Mouse (Mus musculus) intestine, postnatal 0 days (tissue): Measurements from ENCODE around the gene Alg1. TPM values are rescaled to one million over a fixed set of nuclear protein-coding genes. Genes with fewer than 3 reads are reported as not detected.
"Not testable (repeated sequence)": the region's sequence is repeated elsewhere in the genome, so short reads cannot be mapped to it uniquely, and the experiment has no call there.

ENCODE experiments used
- ATAC-seq: fragments of 200-750 bp; cut with Nextera tagmentation; 2 replicates; pipeline ENCODE4 v1.8.0; 2017; ENCODE audit warnings: mild to moderate bottlenecking, moderate TSS enrichment, moderate library complexity
- H3K27ac ChIP-seq: fragments of 300-500 bp; sonication (generic); 2 replicates; pipeline ENCODE4 v1.5.1; 2014; ENCODE audit warnings: mild to moderate bottlenecking, low read depth, low read length, moderate library complexity
- H3K27me3 ChIP-seq: fragments of 300-500 bp; sonication (generic); replicated peaks from 2 replicates; pipeline ENCODE4 v1.6.1; 2014; ENCODE audit warnings: low read length, mixed read lengths; ENCODE audit not compliant: control insufficient read depth, insufficient read depth
- H3K36me3 ChIP-seq: fragments of 300-500 bp; sonication (generic); 2 replicates; pipeline ENCODE4 v1.6.1; 2014; ENCODE audit warnings: mild to moderate bottlenecking, moderate library complexity; ENCODE audit not compliant: control insufficient read depth, insufficient read depth
- H3K4me1 ChIP-seq: fragments of 300-500 bp; sonication (generic); replicated peaks from 2 replicates; pipeline ENCODE4 v1.6.1; 2014; ENCODE audit warnings: antibody characterized with exemption, low read length, mixed read lengths; ENCODE audit not compliant: control insufficient read depth, insufficient read depth
- H3K4me2 ChIP-seq: fragments of 300-500 bp; sonication (generic); replicated peaks from 2 replicates; pipeline ENCODE4 v1.6.1; 2014; ENCODE audit warnings: low read depth, mild to moderate bottlenecking, moderate library complexity
- H3K4me3 ChIP-seq: fragments of 300-500 bp; sonication (generic); 2 replicates; pipeline ENCODE4 v1.5.1; 2014; ENCODE audit warnings: low read depth, low read length
- H3K9ac ChIP-seq: fragments of 300-500 bp; sonication (generic); 2 replicates; pipeline ENCODE4 v1.6.1; 2014; ENCODE audit warnings: mild to moderate bottlenecking, low read depth, low read length
- H3K9me3 ChIP-seq: fragments of 300-500 bp; sonication (generic); 2 replicates; pipeline ENCODE4 v1.6.1; 2016; ENCODE audit warnings: mixed run types; ENCODE audit not compliant: control insufficient read depth
- CTCF ChIP-seq: sonication (generic); IDR thresholded peaks from 2 replicates; pipeline ENCODE4 v1.5.1; 2016; ENCODE audit warnings: low read depth, mild to moderate bottlenecking, control low read depth, antibody characterized with exemption, moderate library complexity
- WGBS: fragments of 180-500 bp; shearing (Covaris S2); extraction: QIAGEN DNeasy Blood & Tissue Kit; methylation state at CpG from one replicate; pipeline ENCODE4 v1.1.7; 2014; 5-methylcytosine and 5-hydroxymethylcytosine counted together
- polyA plus RNA-seq: library from polyadenylated mRNA; unstranded; fragments of >200 nt; fragmentation: Nextera tagmentation; extraction: Ambion mirVana; gene quantifications from 2 replicates; pipeline ENCODE4 v1.2.1, GENCODE M21; 2015

The Alg1 gene
- polyA plus RNA-seq, 1 experiment from 2014 or later, result 26.2 TPM

DNA sequence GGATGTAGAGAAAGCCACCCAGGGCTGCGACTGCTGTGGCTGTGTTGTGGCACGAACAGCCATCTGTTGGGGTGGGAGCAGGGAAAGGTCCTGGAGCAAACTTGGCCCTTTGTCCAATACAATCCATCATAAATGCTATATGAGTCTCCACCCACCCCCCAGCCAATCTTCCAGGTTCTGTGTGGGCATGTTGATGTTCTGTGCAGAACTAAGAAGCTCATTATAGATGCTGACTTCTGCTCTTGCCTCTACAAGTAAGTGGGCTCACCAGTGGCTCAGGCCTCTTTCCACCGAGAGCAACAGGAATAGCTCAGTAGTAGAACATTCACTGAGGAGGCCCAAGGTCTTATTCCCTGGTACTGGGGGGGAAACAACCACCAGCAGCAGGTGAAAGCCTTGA is 21.3 kb upstream of the Alg1 start:
- 80% methylated on average over 3 of the region's 3 CpGs for WGBS
- no peaks in the 10 kb centered on the region for H3K36me3 ChIP-seq
- H3K27ac ChIP-seq, result no peak overlapping the region
- H3K27me3 ChIP-seq, result no peaks in the 10 kb centered on the region
- H3K4me2 ChIP-seq, result no peak overlapping the region
- ATAC-seq, result no peak
- no peaks in the 10 kb centered on the region for H3K9me3 ChIP-seq
- no peak overlapping the region for H3K4me3 ChIP-seq
- no peaks in the 10 kb centered on the region for H3K4me1 ChIP-seq
- no peak overlapping the region for H3K9ac ChIP-seq
- no peak for TF ChIP-seq CTCF

DNA sequence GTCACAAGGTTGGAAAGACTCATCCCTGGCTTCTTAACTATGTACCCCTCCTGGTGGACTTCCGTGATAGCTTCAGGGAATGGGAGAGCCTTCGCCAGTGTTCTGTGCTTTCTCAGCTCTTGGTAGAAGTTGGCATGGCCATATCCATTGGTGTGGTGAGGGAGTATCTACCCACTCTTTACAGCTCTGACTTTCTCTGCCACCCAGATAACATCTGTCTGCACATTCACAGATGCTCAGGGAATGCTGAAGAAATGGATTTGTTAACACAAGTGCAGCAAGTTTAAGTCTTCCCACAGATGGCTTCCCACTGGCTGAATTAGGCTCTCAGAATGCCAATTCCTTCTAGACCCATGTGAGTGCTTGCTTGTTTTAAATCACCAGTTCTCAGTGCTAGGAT is 19.3 kb upstream of the Alg1 start:
- no peak overlapping the region for H3K4me2 ChIP-seq
- 90% methylated on average over 2 of the region's 2 CpGs for WGBS
- no peaks in the 10 kb centered on the region for H3K9me3 ChIP-seq
- no peak for ATAC-seq
- H3K36me3 ChIP-seq, result no peaks in the 10 kb centered on the region
- H3K27me3 ChIP-seq, result no peaks in the 10 kb centered on the region
- TF ChIP-seq CTCF, result no peak
- no peak overlapping the region for H3K27ac ChIP-seq
- no peak overlapping the region for H3K4me3 ChIP-seq
- H3K9ac ChIP-seq, result no peak overlapping the region
- H3K4me1 ChIP-seq, result no peaks in the 10 kb centered on the region

DNA sequence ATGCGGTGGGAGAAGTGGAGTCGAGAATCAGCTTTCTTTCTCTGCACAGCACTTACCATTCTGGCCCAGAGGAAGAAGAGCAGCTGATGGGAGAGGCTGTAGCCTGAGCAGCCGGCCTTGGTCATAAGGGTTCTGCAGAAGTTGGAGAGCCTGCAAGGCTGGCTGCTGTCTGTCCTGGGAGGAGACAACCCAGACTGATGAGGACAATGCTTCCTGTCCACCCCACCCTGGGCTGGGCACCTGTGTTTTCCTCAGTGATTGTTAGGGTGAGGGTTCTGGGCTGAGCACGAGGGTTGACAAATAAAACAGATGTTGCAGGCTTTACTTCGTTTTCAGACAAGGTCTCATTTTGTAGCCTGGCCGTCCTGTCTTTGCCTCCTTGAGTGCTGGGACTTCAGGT is 16.7 kb upstream of the Alg1 start:
- no peak for ATAC-seq
- H3K9ac ChIP-seq, result no peak overlapping the region
- TF ChIP-seq CTCF, result no peak
- H3K27ac ChIP-seq, result no peak overlapping the region
- H3K27me3 ChIP-seq, result no peaks in the 10 kb centered on the region
- H3K4me2 ChIP-seq, result no peak overlapping the region
- H3K9me3 ChIP-seq, result no peaks in the 10 kb centered on the region
- WGBS, result 36% methylated on average over 6 of the region's 6 CpGs
- no peaks in the 10 kb centered on the region for H3K4me1 ChIP-seq
- H3K4me3 ChIP-seq, result no peak overlapping the region
- H3K36me3 ChIP-seq, result no peaks in the 10 kb centered on the region

DNA sequence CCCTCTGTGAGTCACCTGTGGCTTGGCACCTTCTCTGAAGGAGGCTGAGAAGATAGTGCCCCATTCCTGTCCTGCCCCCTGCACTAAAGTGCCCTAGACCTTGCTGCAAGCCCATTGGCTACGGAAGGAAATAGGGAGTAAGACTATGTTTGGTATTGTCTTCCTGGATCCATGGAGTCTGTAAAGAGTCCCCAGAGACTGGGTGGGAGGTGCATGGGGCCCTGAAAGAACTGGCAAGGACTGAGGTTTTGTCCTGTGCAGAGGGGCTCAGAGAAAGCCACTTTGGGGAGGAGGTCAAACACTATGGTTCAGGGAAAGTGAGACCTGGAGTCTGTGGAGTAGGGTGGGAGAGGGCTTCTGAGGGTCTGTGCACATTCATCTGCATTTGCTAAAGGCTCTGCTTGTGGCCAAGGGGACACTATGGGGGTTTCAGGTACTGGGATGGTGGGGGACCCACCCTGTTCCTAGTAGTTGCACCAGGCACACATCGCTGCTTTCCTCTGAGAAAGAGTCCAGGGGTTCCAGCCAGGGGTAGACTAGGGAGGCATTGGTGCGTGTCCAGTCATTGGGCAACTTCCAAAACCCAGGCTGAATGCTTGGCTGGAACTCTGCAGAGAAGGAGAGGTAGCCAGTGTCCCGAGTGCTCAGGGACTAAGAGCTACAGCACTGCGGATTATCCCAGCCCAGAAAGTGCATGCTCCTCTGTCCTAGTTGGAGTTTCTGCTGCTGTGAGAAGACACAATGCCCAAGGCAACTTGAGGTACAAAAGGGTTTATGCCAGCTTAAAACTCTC is 15.9 kb upstream of the Alg1 start:
- 76% methylated on average over 5 of the region's 5 CpGs for WGBS
- H3K9me3 ChIP-seq, result no peaks in the 10 kb centered on the region
- H3K36me3 ChIP-seq, result no peaks in the 10 kb centered on the region
- TF ChIP-seq CTCF, result no peak
- H3K4me3 ChIP-seq, result no peak overlapping the region
- no peak overlapping the region for H3K9ac ChIP-seq
- no peak overlapping the region for H3K27ac ChIP-seq
- H3K4me2 ChIP-seq, result no peak overlapping the region
- no peak for ATAC-seq
- no peaks in the 10 kb centered on the region for H3K4me1 ChIP-seq
- no peaks in the 10 kb centered on the region for H3K27me3 ChIP-seq

DNA sequence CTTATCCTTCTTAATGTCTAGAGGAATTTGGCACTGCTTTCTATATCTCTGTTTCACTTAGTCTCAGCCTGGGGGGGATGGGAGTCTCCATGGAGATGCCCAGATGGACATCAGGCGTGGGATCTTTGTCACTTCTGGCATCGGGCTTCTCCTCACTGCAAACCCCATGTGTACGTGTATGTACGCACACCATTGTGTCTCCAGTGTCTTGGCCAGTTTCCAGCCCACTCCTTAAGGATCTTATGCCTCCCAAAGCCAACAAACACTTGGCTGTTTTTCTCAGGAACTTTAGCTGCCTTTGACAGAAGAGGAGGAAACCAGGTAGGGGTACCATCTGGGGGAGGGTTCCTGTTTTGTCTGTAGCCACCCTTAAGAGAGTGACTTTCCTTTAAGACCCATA is 12.0 kb upstream of the Alg1 start:
- no peaks in the 10 kb centered on the region for H3K36me3 ChIP-seq
- no peaks in the 10 kb centered on the region for H3K4me1 ChIP-seq
- TF ChIP-seq CTCF, result no peak
- H3K9ac ChIP-seq, result no peak overlapping the region
- no peak overlapping the region for H3K4me3 ChIP-seq
- H3K9me3 ChIP-seq, result no peaks in the 10 kb centered on the region
- ATAC-seq, result no peak
- H3K27ac ChIP-seq, result no peak overlapping the region
- H3K4me2 ChIP-seq, result no peak overlapping the region
- WGBS, result 65% methylated on average over 4 of the region's 4 CpGs
- no peaks in the 10 kb centered on the region for H3K27me3 ChIP-seq

DNA sequence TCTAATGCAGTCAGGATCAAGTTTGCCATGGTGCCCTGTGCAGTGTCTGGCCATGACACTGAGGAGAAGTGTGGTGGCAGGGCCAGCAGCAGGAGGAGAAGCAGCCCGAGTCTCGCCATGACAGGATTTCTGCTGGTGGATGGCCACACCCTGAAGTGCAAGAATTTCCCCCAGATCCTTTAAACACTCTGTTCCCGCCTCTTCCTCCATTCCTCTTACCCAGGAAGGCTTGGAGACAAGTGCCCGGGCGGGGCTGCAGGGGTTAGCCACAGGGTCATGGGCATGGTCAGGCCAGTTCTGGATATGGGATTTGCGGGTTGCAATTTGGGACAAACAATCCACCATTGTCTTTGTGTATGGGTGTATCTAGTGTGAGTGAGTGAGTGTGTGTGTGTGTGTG is 11.3 kb upstream of the Alg1 start, which contains the start of gene AU021092:
Gene AU021092 (minus strand): TSS at position 160 of the 400 bp plus-strand sequence.
- Histone ChIP-seq H3K9ac (no peak within 1 kb of the TSS), H3K4me2 (no peak within 1 kb of the TSS), H3K4me1 (no peaks in the 10 kb centered on the region), H3K9me3 (no peaks in the 10 kb centered on the region), H3K27ac (no peak within 1 kb of the TSS), H3K36me3 (no peaks in the 10 kb centered on the region), H3K4me3 (no peak within 1 kb of the TSS), H3K27me3 (no peaks in the 10 kb centered on the region)
- no peak for ATAC-seq
- no peak for TF ChIP-seq CTCF
- 56% methylated on average over 6 of the region's 6 CpGs for WGBS

DNA sequence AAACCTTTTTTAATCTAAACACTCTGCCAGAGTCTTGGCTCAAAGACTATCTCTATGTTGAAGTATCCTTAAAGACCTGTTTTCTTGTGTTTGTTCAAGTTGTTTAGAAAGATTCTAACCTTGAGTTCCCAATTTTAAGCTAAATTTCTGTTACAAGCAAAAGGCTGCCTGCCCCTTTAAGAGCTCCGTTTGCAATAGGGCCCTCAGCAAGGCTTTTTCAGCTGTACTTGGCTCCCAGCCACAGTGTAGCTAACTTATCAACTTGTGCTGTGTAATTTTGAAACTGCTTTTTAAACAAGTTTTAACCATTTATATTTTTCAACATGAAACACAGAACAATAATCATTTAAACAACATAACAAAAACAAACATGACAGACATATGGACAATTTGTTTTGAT is 6.9 kb upstream of the Alg1 start:
- not testable (repeated sequence) for H3K9me3 ChIP-seq, H3K36me3 ChIP-seq, H3K27me3 ChIP-seq, H3K4me2 ChIP-seq, H3K4me1 ChIP-seq, ATAC-seq, H3K27ac ChIP-seq, H3K4me3 ChIP-seq, H3K9ac ChIP-seq
- 0% methylated on average over 1 of the region's 1 CpGs for WGBS

DNA sequence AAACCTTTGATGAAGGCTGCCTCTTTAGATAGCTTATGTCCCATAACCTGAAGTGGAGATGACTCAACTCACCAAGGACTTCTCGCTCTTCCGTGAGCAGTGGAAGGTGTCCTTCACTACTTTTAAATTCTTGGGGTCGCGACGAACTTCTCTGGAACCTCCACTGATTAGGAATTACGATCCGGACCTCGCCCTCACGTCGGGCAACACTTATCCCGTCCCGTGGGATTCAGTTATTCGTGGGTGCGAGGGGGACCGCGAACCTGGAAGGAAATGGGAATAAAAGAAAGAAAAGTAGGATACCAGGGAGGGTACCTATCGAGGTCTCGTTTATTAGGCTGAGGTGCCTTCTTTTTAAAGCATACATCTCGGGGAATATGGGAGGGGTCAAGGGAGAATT is 5.9 kb upstream of the Alg1 start:
- H3K9me3 ChIP-seq, H3K4me3 ChIP-seq, H3K36me3 ChIP-seq, H3K4me1 ChIP-seq, H3K4me2 ChIP-seq, H3K9ac ChIP-seq, ATAC-seq, H3K27ac ChIP-seq, H3K27me3 ChIP-seq: not testable (repeated sequence)
- whole genome bisulfite sequencing, result 70% methylated on average over 19 of the region's 19 CpGs

DNA sequence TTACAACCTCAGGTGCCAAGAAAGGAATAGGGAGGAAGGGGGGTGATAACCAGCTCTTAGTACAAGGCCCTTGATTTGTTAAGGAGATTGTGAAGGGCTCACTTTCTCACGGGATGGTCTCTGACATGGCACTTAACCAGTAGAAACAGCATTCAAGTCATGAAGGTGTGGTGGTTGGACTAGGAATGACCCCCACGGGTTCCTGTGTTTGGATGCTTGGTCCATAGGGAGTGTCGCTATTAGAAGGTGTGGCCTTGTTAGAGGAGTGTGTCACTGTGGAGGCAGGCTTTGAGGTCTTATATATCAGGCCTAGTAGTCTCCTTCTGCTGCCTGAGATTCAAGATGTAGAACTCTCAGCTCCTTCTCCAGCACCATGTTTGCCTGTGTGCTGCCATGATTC is 5.3 kb upstream of the Alg1 start:
- H3K4me2 ChIP-seq, H3K36me3 ChIP-seq, H3K4me3 ChIP-seq, ATAC-seq, H3K9me3 ChIP-seq, H3K9ac ChIP-seq, H3K27me3 ChIP-seq, H3K27ac ChIP-seq, H3K4me1 ChIP-seq: not testable (repeated sequence)
- WGBS, result 74% methylated on average over 3 of the region's 3 CpGs
